Mouse (Mus musculus) heart, embryonic 13.5 days (tissue): Measurements from ENCODE around the gene Cib1. TPM values are rescaled to one million over a fixed set of nuclear protein-coding genes. Genes with fewer than 3 reads are reported as not detected.

Experiments
- ATAC-seq: fragments of 200-750 bp; cut with Nextera tagmentation; 2 replicates; pipeline ENCODE4 v1.8.0; 2017; ENCODE audit warnings: moderate TSS enrichment; ENCODE audit not compliant: insufficient number of reproducible peaks, low FRiP score, low TSS enrichment; ENCODE audit errors: extremely low read depth
- H3K27ac ChIP-seq: fragments of 300-500 bp; sonication (generic); replicated peaks from 2 replicates; pipeline ENCODE4 v1.5.1; 2015; ENCODE audit warnings: moderate library complexity, mild to moderate bottlenecking, inconsistent platforms
- H3K27me3 ChIP-seq: fragments of 300-500 bp; sonication (generic); replicated peaks from 2 replicates; pipeline ENCODE4 v1.6.1; 2015; ENCODE audit warnings: mild to moderate bottlenecking, inconsistent platforms
- H3K36me3 ChIP-seq: fragments of 300-500 bp; sonication (generic); 2 replicates; pipeline ENCODE4 v1.6.1; 2015; ENCODE audit warnings: mild to moderate bottlenecking, inconsistent platforms
- H3K4me1 ChIP-seq: fragments of 300-500 bp; sonication (generic); 2 replicates; pipeline ENCODE4 v1.6.1; 2015; ENCODE audit warnings: inconsistent platforms
- H3K4me2 ChIP-seq: fragments of 300-500 bp; sonication (generic); 2 replicates; pipeline ENCODE4 v1.6.1; 2015; ENCODE audit warnings: inconsistent platforms, mild to moderate bottlenecking, moderate library complexity
- H3K4me3 ChIP-seq: fragments of 300-500 bp; sonication (generic); 2 replicates; pipeline ENCODE4 v1.5.1; 2015; ENCODE audit warnings: moderate library complexity, mild to moderate bottlenecking, inconsistent platforms
- H3K9ac ChIP-seq: fragments of 300-500 bp; sonication (generic); 2 replicates; pipeline ENCODE4 v1.6.1; 2015; ENCODE audit warnings: inconsistent platforms, mild to moderate bottlenecking, moderate library complexity
- H3K9me3 ChIP-seq: fragments of 300-500 bp; sonication (generic); 2 replicates; pipeline ENCODE4 v1.6.1; 2016; ENCODE audit warnings: inconsistent platforms
- WGBS: fragments of 180-500 bp; shearing (Covaris S2); methylation state at CpG from one replicate; pipeline ENCODE4 v1.1.7; 2015; ENCODE audit warnings: mixed read lengths; 5-methylcytosine and 5-hydroxymethylcytosine counted together
- polyA plus RNA-seq: library from polyadenylated mRNA; unstranded; fragments of >200 nt; fragmentation: Nextera tagmentation; extraction: Ambion mirVana; gene quantifications from 2 replicates; pipeline ENCODE4 v1.2.1, GENCODE M21; 2015

Gene Cib1
- polyA plus RNA-seq, 1 experiment from 2014 or later: 54.2 TPM

GRCm38 (mm10) chr7:80208738-80209430 lies 23.7 kb downstream of the Cib1 start:
- H3K9ac ChIP-seq: peak overlapping the region; percentile 61
- peak overlapping the region; percentile 54 for H3K4me2 ChIP-seq
- peaks cover 73% of the 10 kb centered on the region for H3K4me1 ChIP-seq
- H3K27me3 ChIP-seq: no peaks in the 10 kb centered on the region
- H3K27ac ChIP-seq: peak overlapping the region; percentile 89
- no peak overlapping the region for H3K4me3 ChIP-seq
- peaks cover 12% of the 10 kb centered on the region for H3K36me3 ChIP-seq
- no peaks in the 10 kb centered on the region for H3K9me3 ChIP-seq
- 25% methylated on average over 10 of the region's 10 CpGs for WGBS
- ATAC-seq: peak; percentile 59

- whole genome bisulfite sequencing: 54% methylated on average over 18 of the region's 18 CpGs
- H3K27ac ChIP-seq: peak overlapping the region; percentile 89
- H3K9ac ChIP-seq: peak overlapping the region; percentile 62
- no peak overlapping the region for H3K4me3 ChIP-seq
- no peaks in the 10 kb centered on the region for H3K9me3 ChIP-seq
- H3K36me3 ChIP-seq: peaks cover 4% of the 10 kb centered on the region
- peak overlapping the region; percentile 54 for H3K4me2 ChIP-seq
- no peaks in the 10 kb centered on the region for H3K27me3 ChIP-seq
- no peak for ATAC-seq
- H3K4me1 ChIP-seq: peaks cover 75% of the 10 kb centered on the region
These were observed 24.5 kb downstream of the Cib1 start for GRCm38 (mm10) chr7:80208026-80208642.

GRCm38 (mm10) chr7:80207314-80207731 lies 25.3 kb downstream of the Cib1 start:
- Histone ChIP-seq H3K27me3 (no peaks in the 10 kb centered on the region), H3K4me2 (no peak overlapping the region), H3K4me1 (peaks cover 81% of the 10 kb centered on the region), H3K4me3 (no peak overlapping the region), H3K9me3 (no peaks in the 10 kb centered on the region), H3K36me3 (no peaks in the 10 kb centered on the region), H3K9ac (peak overlapping the region; percentile 62), H3K27ac (peak overlapping the region; percentile 89)
- ATAC-seq: no peak; the same call in 1 of the 2 replicates
- 50% methylated on average over 3 of the region's 3 CpGs for WGBS

- Histone ChIP-seq H3K27ac (0 out of 2 replicates have a peak overlapping the region, but pooled peaks have one; percentile 3), H3K4me2 (no peak overlapping the region), H3K9me3 (no peaks in the 10 kb centered on the region), H3K36me3 (no peaks in the 10 kb centered on the region), H3K9ac (0 out of 2 replicates have a peak overlapping the region, but pooled peaks have one; percentile 14), H3K27me3 (no peaks in the 10 kb centered on the region), H3K4me1 (peaks cover 84% of the 10 kb centered on the region), H3K4me3 (no peak overlapping the region)
- no peak for ATAC-seq
- 77% methylated on average over 12 of the region's 12 CpGs for WGBS
These were observed 26.7 kb downstream of the Cib1 start for GRCm38 (mm10) chr7:80205705-80206589.

- Histone ChIP-seq H3K4me3 (no peak overlapping the region), H3K36me3 (no peaks in the 10 kb centered on the region), H3K4me1 (peaks cover 75% of the 10 kb centered on the region), H3K4me2 (no peak overlapping the region), H3K27me3 (no peaks in the 10 kb centered on the region), H3K27ac (no peak overlapping the region), H3K9me3 (no peaks in the 10 kb centered on the region), H3K9ac (no peak overlapping the region)
- no peak for ATAC-seq
- WGBS: 80% methylated on average over 7 of the region's 7 CpGs
These were observed 27.7 kb downstream of the Cib1 start for GRCm38 (mm10) chr7:80204961-80205360.

GRCm38 (mm10) chr7:80204362-80204761 lies 28.3 kb downstream of the Cib1 start:
- no peak overlapping the region for H3K9ac ChIP-seq
- WGBS: 81% methylated on average over 4 of the region's 4 CpGs

GRCm38 (mm10) chr7:80203638-80204096 lies 28.9 kb downstream of the Cib1 start:
- H3K27me3 ChIP-seq: no peaks in the 10 kb centered on the region
- WGBS: 46% methylated on average over 12 of the region's 12 CpGs
- ATAC-seq: no peak
- H3K4me3 ChIP-seq: no peak overlapping the region
- peak overlapping the region; percentile 15; the same call in 1 of the 2 replicates for H3K9ac ChIP-seq
- no peak overlapping the region; the same call in 1 of the 2 replicates for H3K27ac ChIP-seq
- H3K4me2 ChIP-seq: peak overlapping the region; percentile 3; the same call in 1 of the 2 replicates
- H3K4me1 ChIP-seq: peaks cover 75% of the 10 kb centered on the region
- H3K36me3 ChIP-seq: no peaks in the 10 kb centered on the region
- H3K9me3 ChIP-seq: no peaks in the 10 kb centered on the region

More at GRCm38 (mm10) chr7:80204362-80204761, 28.3 kb downstream of the Cib1 start:
- Histone ChIP-seq H3K9me3 (no peaks in the 10 kb centered on the region), H3K27ac (no peak overlapping the region), H3K4me1 (peaks cover 75% of the 10 kb centered on the region), H3K4me2 (no peak overlapping the region), H3K4me3 (no peak overlapping the region), H3K27me3 (no peaks in the 10 kb centered on the region), H3K36me3 (no peaks in the 10 kb centered on the region)
- no peak for ATAC-seq

GRCm38 (mm10) chr7:80202961-80203360 lies 29.7 kb downstream of the Cib1 start:
- Histone ChIP-seq H3K4me1 (peaks cover 69% of the 10 kb centered on the region), H3K27me3 (no peaks in the 10 kb centered on the region), H3K9ac (0 out of 2 replicates have a peak overlapping the region, but pooled peaks have one; percentile 15), H3K4me2 (no peak overlapping the region), H3K4me3 (no peak overlapping the region), H3K27ac (no peak overlapping the region), H3K36me3 (no peaks in the 10 kb centered on the region), H3K9me3 (no peaks in the 10 kb centered on the region)
- 85% methylated on average over 5 of the region's 5 CpGs for WGBS
- ATAC-seq: no peak

GRCm38 (mm10) chr7:80201888-80202540 lies 30.6 kb downstream of the Cib1 start:
- WGBS: 87% methylated on average over 15 of the region's 15 CpGs
- no peak overlapping the region for H3K9ac ChIP-seq

GRCm38 (mm10) chr7:80200963-80201539 lies 31.6 kb downstream of the Cib1 start:
- Histone ChIP-seq H3K9ac (no peak overlapping the region), H3K27me3 (no peaks in the 10 kb centered on the region), H3K36me3 (no peaks in the 10 kb centered on the region), H3K4me2 (no peak overlapping the region), H3K4me1 (peaks cover 57% of the 10 kb centered on the region), H3K4me3 (no peak overlapping the region), H3K9me3 (no peaks in the 10 kb centered on the region), H3K27ac (no peak overlapping the region)
- WGBS: 93% methylated on average over 5 of the region's 5 CpGs
- no peak for ATAC-seq

More at GRCm38 (mm10) chr7:80201888-80202540, 30.6 kb downstream of the Cib1 start:
- no peaks in the 10 kb centered on the region for H3K27me3 ChIP-seq
- H3K9me3 ChIP-seq: no peaks in the 10 kb centered on the region
- no peaks in the 10 kb centered on the region for H3K36me3 ChIP-seq
- no peak overlapping the region for H3K4me2 ChIP-seq
- no peak overlapping the region for H3K27ac ChIP-seq
- ATAC-seq: no peak
- no peak overlapping the region for H3K4me3 ChIP-seq
- peaks cover 67% of the 10 kb centered on the region for H3K4me1 ChIP-seq
